Mouse (Mus musculus) macrophage (primary cell): ENCODE measurements at regions not wholly inside any gene's neighbourhood (a gene's known extent, or its start where the extent isn't known, plus 50 kb on each side); places are given as distances from the start of the nearest gene placed in this dataset.

Experiments used
- H3K27ac ChIP-seq: fragments of 350-480 bp; formaldehyde crosslinking; 2 replicates; pipeline ENCODE4 v1.9.0; 2021
- H3K36me3 ChIP-seq: fragments of 350-480 bp; formaldehyde crosslinking; 2 replicates; pipeline ENCODE4 v1.9.0; 2021; ENCODE audit errors: inconsistent target
- H3K4me3 ChIP-seq: fragments of 350-480 bp; formaldehyde crosslinking; 2 replicates; pipeline ENCODE4 v1.9.0; 2021; ENCODE audit errors: inconsistent target
- H3K79me2 ChIP-seq: fragments of 350-480 bp; formaldehyde crosslinking; 2 replicates; pipeline ENCODE4 v1.9.0; 2021; ENCODE audit errors: inconsistent target
- WGBS: methylation state at CpG from one replicate; pipeline ENCODE4 v1.1.7; 2026; ENCODE audit warnings: inconsistent platforms; ENCODE audit not compliant: missing documents; 5-methylcytosine and 5-hydroxymethylcytosine counted together

DNA sequence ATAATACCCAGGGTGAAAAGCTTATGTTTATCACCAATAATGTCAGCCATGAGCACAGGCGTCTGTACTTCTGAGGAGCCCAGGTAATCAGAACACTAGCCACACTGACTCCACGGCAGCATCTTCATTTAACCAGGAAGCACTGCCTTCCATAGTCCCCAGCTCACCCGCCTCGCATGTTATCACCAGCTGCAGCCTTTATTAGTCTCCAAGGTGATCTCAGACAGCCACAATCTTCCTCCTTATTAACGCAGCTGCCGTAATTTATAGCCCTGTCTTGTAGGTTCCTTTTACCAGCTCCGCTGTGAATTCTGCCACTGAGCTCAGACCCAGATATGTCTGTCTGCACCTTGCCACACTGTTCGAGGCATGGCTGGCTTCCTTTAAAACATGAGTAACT is 127.2 kb upstream of the Sh3bp4 start:
- Histone ChIP-seq H3K79me2 (no peaks in the 10 kb centered on the region), H3K4me3 (no peak overlapping the region), H3K27ac (no peak overlapping the region), H3K36me3 (no peaks in the 10 kb centered on the region)
- 16% methylated on average over 8 of the region's 8 CpGs for WGBS

DNA sequence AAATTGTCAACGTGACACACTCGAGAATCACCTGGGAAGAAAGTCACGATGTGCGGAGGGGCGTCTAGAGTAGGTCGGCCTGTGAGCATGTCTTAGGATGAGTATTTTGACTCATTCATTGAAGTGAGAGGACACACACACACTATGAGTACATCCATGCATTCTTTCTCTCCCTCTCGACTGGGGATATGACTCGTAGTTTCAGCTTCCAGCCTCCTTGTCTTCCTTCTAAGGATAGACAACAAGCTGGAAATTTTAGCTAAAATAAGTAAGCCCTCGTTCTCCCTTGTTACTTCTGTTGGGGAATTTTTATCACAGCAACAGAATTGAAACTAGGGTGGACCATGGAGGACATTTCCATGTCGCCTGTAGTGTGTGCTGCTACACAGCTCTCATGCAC is 124.3 kb upstream of the Sh3bp4 start:
- 92% methylated on average over 10 of the region's 10 CpGs for WGBS
- no peak overlapping the region for H3K4me3 ChIP-seq
- no peak overlapping the region for H3K27ac ChIP-seq
- no peaks in the 10 kb centered on the region for H3K36me3 ChIP-seq
- H3K79me2 ChIP-seq, result no peaks in the 10 kb centered on the region

DNA sequence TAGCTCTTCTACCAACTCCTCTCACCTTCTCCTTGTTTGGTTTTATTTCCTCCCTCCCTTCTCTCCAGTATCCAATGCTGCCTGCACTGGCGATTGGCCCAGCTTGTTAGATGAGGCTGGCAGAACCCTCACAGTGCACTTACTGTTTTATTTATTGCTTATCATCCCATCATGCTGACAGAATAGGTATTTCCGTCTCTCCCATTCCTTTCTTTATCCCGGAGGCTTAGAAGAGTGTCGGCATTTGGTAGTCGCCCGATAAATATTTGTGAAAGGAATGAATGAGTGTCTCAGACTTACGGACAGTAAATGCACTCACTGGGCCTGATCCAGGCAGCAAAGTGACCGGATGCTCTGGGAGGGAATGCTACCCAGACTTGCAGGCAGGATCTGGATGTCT is 123.8 kb upstream of the Sh3bp4 start:
- Histone ChIP-seq H3K36me3 (no peaks in the 10 kb centered on the region), H3K27ac (no peak overlapping the region), H3K79me2 (no peaks in the 10 kb centered on the region), H3K4me3 (no peak overlapping the region)
- WGBS, result 95% methylated on average over 8 of the region's 8 CpGs

DNA sequence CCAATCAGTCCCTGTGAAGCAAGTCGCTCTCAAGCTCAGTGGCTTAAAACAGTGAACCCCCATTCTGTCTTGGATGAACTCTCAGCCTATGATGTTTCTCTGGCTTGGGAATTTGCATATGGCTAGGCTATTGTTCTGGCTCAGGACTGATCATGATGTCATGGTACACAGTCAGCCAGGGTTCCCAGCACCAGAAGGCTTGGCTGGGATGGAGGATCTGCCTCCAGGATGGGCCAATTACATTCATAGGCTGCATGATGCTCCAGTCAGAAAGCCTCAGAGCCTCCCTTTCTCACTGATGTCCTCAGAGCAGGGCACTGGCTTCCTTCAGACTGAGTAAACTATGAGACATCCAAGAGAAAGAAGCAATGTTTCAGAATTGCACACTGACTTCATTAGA is 120.3 kb upstream of the Sh3bp4 start:
- no peak overlapping the region for H3K27ac ChIP-seq
- H3K4me3 ChIP-seq, result no peak overlapping the region
- WGBS, result 94% methylated on average over 1 of the region's 1 CpGs
- H3K36me3 ChIP-seq, result no peaks in the 10 kb centered on the region
- H3K79me2 ChIP-seq, result no peaks in the 10 kb centered on the region

DNA sequence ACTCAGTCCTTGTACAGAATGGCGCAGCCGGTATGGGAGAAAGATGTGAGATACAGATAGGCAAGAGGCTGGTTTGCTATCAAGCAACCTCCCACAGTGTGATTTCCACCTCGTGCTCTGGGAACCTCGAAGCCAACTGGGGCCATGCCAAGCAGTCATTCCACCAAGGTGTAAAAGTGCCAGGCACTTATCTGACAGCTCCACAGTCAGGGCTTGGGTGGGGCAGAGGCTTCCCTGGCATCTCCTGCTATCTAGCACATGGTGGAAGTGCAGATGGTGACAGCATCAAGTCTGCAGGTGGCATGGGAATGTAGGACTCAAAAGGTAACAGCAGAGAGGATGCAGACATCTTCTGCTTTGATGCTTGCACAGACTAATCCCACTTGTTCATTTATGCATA is 116.7 kb upstream of the Sh3bp4 start:
- Histone ChIP-seq H3K4me3 (no peak overlapping the region), H3K36me3 (no peaks in the 10 kb centered on the region), H3K79me2 (no peaks in the 10 kb centered on the region), H3K27ac (no peak overlapping the region)
- WGBS, result 80% methylated on average over 4 of the region's 4 CpGs

DNA sequence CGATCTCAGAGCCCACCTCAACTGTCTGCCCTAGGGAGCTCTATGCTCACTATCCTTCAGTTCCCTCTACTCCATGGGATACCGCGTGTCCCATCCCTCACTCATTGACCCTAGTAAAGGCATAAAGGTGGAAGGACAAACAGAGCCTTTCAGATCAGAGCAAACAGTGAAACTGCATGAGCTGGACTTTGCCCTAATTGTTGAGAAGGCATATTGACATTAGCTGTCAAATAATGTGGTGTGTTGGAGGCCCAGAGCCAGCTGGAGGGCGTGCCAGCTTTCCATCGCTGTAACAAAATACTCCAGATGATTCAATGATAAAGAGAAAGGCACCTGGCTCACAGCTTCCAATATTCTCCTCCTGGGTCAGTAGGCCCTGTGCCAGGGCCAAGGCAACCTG is 115.4 kb upstream of the Sh3bp4 start:
- H3K27ac ChIP-seq, result no peak overlapping the region
- H3K4me3 ChIP-seq, result no peak overlapping the region
- 94% methylated on average over 5 of the region's 5 CpGs for WGBS
- no peaks in the 10 kb centered on the region for H3K36me3 ChIP-seq
- H3K79me2 ChIP-seq, result no peaks in the 10 kb centered on the region

DNA sequence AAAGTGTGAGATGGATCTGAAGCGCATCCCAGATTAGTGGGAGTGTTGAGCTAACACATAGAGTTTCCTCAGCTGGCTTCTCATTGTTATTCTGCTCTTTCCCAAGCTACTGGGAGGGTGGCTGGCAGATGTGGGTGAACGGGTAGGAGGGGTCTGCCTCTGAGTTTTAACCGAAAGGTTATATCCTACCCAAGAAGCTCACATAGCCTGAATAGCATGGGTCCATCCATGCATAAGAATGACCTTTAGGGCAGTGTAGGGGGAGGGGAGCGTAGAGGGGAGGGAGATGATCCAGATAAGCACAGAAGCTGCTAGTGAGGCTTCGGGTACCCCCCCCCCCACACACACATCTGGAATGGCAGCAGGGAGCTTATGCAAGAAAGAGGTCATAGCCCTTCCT is 113.2 kb upstream of the Sh3bp4 start:
- WGBS, result 79% methylated on average over 5 of the region's 5 CpGs
- Histone ChIP-seq H3K27ac (no peak overlapping the region), H3K79me2 (no peaks in the 10 kb centered on the region), H3K4me3 (no peak overlapping the region), H3K36me3 (no peaks in the 10 kb centered on the region)

DNA sequence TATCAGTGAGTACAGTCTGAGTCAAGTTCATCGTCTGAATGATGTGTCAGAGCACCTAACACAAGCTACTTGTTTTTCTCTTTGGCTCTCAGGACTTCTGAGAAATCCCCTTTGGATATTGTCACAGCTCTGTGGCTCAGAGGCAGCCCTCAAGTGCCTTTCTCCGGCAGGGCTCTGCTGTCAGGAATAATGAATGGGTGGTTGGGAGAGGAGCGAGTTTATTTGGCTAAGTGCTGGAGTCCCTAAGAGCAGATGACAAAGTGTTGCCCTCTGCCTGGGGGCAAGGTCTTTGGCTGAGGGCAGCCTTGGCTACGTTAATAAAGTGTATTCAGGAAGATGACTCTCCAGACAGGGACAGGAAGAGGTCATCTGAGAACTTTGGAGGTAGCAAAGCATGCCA is 110.5 kb upstream of the Sh3bp4 start:
- 73% methylated on average over 4 of the region's 4 CpGs for WGBS
- H3K79me2 ChIP-seq, result no peaks in the 10 kb centered on the region
- no peak overlapping the region for H3K27ac ChIP-seq
- H3K36me3 ChIP-seq, result no peaks in the 10 kb centered on the region
- H3K4me3 ChIP-seq, result no peak overlapping the region

DNA sequence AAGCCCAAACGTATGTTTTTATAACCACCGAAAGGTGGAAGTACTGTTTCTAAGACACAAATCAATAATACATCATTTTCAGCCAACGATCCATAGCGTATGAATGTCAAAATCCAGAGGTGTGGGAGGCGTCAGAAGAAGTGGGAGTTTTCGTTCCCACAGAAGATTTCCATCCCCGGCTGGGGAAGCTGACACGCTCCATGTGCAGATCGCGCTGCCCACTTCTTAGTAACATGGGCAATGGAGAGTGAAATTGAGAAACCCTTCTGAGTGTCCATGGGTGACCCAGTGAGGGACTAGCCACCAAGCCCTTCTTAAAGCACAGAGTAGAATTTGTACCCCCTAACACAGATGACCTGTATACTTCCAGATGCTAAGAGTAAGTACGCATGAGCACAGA is 110.1 kb upstream of the Sh3bp4 start:
- WGBS, result 95% methylated on average over 11 of the region's 11 CpGs
- Histone ChIP-seq H3K4me3 (no peak overlapping the region), H3K27ac (no peak overlapping the region), H3K79me2 (no peaks in the 10 kb centered on the region), H3K36me3 (no peaks in the 10 kb centered on the region)

DNA sequence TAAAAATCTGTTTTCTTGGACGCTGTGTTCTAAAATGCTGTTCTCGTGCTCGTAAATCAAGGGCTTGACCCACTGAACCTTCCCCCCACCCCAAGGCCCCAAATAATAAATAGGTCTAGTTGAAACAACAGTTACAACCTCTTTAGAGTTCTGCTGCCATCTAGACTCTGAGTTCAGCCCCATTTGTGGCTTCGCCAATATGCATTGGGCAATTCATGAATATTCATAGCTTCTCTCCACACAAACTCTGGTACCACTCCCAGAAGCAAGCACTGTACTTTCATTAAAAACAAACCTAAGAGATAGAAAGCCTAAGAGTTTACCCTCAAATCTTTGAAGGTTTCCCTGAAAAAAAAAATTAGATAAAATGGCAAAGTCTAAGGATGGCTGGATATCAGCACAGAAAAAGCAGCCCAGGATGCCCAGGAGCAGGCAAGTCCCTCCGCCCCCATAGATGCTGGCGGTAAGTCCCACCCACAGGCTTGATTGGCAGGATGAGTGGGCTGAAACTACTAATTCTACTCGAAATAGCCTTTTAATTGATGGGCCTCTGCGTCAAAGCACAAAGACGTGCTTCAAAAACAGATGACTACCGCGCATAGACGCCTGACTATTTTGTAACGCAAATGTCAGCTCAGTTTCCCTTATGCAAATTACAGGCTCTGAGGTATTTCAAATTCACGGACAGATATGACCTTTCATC is 106.0 kb upstream of the Sh3bp4 start:
- Histone ChIP-seq H3K27ac (no peak overlapping the region), H3K4me3 (no peak overlapping the region), H3K79me2 (no peaks in the 10 kb centered on the region), H3K36me3 (no peaks in the 10 kb centered on the region)
- 91% methylated on average over 14 of the region's 14 CpGs for WGBS

DNA sequence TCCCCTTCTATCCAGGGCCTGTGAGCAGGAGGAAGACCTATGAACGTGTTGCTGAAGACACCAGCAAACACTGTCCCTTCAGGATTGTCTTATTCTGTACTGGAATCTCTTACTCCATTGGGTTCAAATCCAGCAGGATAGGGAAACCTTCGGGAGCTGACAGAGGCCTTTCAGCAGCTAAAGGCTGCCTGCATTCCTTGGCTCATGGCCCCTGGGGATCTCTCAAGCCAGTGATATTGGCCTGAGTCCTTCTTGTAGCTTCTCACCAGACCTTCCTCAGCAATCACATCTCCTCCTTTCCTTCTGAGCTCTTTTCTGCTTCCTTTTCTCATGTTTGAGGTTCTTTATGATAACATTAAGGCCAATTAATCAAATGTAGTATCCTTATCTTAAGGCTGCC is 103.8 kb upstream of the Sh3bp4 start:
- WGBS, result 94% methylated on average over 2 of the region's 2 CpGs
- Histone ChIP-seq H3K79me2 (no peaks in the 10 kb centered on the region), H3K27ac (no peak overlapping the region), H3K36me3 (no peaks in the 10 kb centered on the region), H3K4me3 (no peak overlapping the region)

DNA sequence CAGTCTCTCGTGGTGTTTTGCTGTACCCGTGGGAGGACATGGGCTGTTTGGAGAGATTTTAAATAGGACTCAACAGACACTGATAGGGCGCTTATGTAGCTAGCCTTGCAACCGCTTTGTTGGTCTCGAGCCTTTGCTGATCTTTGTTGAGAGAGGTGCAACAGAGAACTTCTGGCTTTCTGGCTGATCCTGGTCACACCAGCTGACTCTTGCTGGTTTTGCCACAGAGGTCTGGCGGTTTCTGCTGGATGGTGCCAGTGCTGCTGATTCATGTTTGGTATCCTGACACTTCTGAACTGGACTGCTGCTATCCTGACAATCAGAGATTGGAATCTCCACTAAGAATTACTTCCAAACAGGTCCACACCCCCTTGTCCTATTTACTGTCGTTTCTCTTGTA is 102.1 kb upstream of the Sh3bp4 start:
- H3K27ac ChIP-seq, result no peak overlapping the region
- WGBS, result 94% methylated on average over 7 of the region's 7 CpGs
- no peaks in the 10 kb centered on the region for H3K79me2 ChIP-seq
- no peak overlapping the region for H3K4me3 ChIP-seq
- H3K36me3 ChIP-seq, result no peaks in the 10 kb centered on the region

DNA sequence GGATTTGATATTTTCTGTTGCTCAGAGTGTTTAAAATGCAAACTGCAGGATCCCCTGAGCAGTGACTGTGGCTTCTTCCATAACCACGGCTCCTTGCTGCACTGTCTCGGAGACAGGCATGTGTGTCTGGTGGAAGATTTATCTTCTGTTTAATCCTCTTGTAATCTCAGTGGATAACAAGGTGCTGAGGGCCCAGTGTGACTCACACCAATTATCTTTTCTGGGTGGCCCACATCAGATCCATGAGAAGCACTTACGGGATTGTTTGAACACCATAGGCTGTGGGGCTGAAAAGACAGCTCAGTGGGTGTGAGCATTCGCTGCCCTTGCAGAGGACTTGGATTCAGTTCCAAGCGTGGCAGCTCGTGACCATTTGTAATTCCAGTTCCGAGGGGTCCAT is 101.2 kb upstream of the Sh3bp4 start:
- Histone ChIP-seq H3K36me3 (no peaks in the 10 kb centered on the region), H3K4me3 (no peak overlapping the region), H3K79me2 (no peaks in the 10 kb centered on the region), H3K27ac (no peak overlapping the region)
- WGBS, result 91% methylated on average over 7 of the region's 7 CpGs

DNA sequence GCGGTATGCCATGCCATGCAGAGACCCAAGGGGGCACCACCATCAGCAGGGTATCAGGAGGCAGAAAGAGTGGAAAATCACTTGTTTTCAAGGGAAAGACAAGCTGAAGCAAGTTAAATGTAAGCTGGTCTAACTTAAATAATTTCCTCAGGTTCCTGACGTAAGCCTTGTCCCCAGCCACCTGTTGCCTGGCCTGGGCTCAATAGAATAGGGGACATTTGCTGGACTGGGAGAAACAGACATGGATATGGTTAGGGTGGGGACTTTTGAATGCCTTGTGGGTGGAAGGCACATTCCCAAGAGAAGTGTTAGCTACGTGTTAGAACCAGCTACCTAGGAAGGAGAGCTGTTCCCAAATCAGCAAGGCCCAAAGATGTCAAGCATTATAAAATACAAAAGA is 100.6 kb upstream of the Sh3bp4 start:
- no peaks in the 10 kb centered on the region for H3K36me3 ChIP-seq
- H3K27ac ChIP-seq, result no peak overlapping the region
- WGBS, result 92% methylated on average over 3 of the region's 3 CpGs
- no peaks in the 10 kb centered on the region for H3K79me2 ChIP-seq
- H3K4me3 ChIP-seq, result no peak overlapping the region

DNA sequence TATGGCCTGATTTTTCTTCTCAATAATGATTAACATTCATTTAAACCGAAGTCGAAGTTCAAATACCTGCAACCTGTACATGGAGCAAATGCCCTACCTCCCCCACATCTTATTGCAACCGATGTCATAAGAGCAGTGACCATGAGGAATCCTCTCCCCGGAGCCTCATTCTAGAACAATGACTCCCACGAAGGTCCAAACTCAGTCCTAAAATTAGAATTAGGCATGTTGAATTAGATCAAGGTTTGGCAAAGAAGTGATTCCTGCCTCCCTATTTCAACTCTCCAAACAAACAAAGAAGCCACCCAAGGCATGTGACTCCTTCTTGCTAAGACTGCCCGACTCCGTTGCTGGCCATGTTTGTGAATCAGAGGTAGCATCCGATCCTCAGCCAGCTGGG is 94.1 kb upstream of the Sh3bp4 start:
- H3K27ac ChIP-seq, result no peak overlapping the region
- 98% methylated on average over 8 of the region's 8 CpGs for WGBS
- no peaks in the 10 kb centered on the region for H3K79me2 ChIP-seq
- no peak overlapping the region for H3K4me3 ChIP-seq
- H3K36me3 ChIP-seq, result no peaks in the 10 kb centered on the region

DNA sequence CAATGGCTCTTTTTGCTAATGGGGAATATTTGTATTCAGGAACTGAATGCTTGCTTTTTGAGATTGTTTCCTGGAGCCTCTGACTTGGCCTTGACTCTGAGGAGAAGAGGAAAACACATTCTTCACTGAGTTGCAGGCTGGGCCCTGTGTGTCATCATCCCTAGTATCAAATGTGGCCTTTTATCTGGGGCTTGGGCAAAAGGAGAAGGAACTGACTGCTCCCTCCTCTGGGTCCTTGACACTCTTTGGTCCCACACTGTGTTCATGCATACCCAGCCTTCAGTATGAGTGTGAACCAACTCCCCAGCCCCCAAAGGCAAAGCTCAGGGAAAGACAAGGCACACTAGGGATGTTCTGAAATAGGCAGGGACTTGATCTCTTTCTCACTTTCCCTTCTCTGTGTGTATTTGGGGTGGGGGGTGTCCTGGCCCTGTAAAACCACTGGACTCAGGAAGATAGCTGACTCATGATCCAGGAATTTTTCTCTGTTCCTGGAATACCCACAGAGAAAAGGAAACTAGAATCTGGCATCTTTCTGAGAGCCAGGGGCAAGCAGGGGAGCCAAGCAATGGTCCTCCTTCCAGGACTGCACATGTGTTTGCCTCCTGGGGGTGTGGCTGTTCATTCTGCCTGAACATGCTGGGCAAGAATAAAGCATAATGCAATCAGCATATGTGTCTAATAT is 82.1 kb upstream of the Sh3bp4 start:
- H3K36me3 ChIP-seq, result no peaks in the 10 kb centered on the region
- H3K4me3 ChIP-seq, result no peak overlapping the region
- H3K79me2 ChIP-seq, result no peaks in the 10 kb centered on the region
- no peak overlapping the region for H3K27ac ChIP-seq
